Mouse (Mus musculus) hindbrain, embryonic 11.5 days (tissue): ENCODE measurements around the gene Polr1a. TPM values are rescaled to one million over a fixed set of nuclear protein-coding genes. Genes with fewer than 3 reads are reported as not detected.

Experiments used
- ATAC-seq: fragments of 200-750 bp; cut with Nextera tagmentation; 2 replicates; pipeline ENCODE4 v1.8.0; 2017; ENCODE audit warnings: mild to moderate bottlenecking, moderate TSS enrichment, moderate library complexity; ENCODE audit not compliant: low FRiP score
- DNase-seq: peaks from one replicate; pipeline ENCODE4 v3.0.0-alpha.2; 2015; ENCODE audit warnings: low spot score
- H3K27ac ChIP-seq: fragments of 300-500 bp; sonication (generic); 2 replicates; pipeline ENCODE4 v1.5.1; 2014; ENCODE audit warnings: mild to moderate bottlenecking, low read depth, low read length
- H3K27me3 ChIP-seq: fragments of 300-500 bp; sonication (generic); 2 replicates; pipeline ENCODE4 v1.6.1; 2014; ENCODE audit warnings: mild to moderate bottlenecking, low read length, moderate library complexity, mixed read lengths; ENCODE audit not compliant: control insufficient read depth, insufficient read depth
- H3K36me3 ChIP-seq: fragments of 300-500 bp; sonication (generic); 2 replicates; pipeline ENCODE4 v1.6.1; 2014; ENCODE audit warnings: mild to moderate bottlenecking, low read length, moderate library complexity, mixed read lengths; ENCODE audit not compliant: control insufficient read depth, insufficient read depth
- H3K4me1 ChIP-seq: fragments of 300-500 bp; sonication (generic); replicated peaks from 2 replicates; pipeline ENCODE4 v1.6.1; 2014; ENCODE audit warnings: low read length, mixed read lengths; ENCODE audit not compliant: control insufficient read depth, insufficient read depth
- H3K4me2 ChIP-seq: fragments of 300-500 bp; sonication (generic); replicated peaks from 2 replicates; pipeline ENCODE4 v1.6.1; 2014; ENCODE audit warnings: mild to moderate bottlenecking, low read depth, low read length
- H3K4me3 ChIP-seq: fragments of 300-500 bp; sonication (generic); 2 replicates; pipeline ENCODE4 v1.5.1; 2014; ENCODE audit warnings: low read depth, low read length
- H3K9ac ChIP-seq: fragments of 300-500 bp; sonication (generic); 2 replicates; pipeline ENCODE4 v1.6.1; 2014; ENCODE audit warnings: low read depth, low read length
- H3K9me3 ChIP-seq: fragments of 300-500 bp; sonication (generic); 2 replicates; pipeline ENCODE4 v1.6.1; 2016; ENCODE audit warnings: low read length; ENCODE audit not compliant: control insufficient read depth
- WGBS: fragments of 180-500 bp; shearing (Covaris S2); extraction: QIAGEN DNeasy Blood & Tissue Kit; methylation state at CpG from one replicate; pipeline ENCODE4 v1.1.7; 2014; 5-methylcytosine and 5-hydroxymethylcytosine counted together
- polyA plus RNA-seq: library from polyadenylated mRNA; unstranded; fragments of >200 nt; fragmentation: Nextera tagmentation; extraction: Ambion mirVana; gene quantifications from 2 replicates; pipeline ENCODE4 v1.2.1, GENCODE M21; 2014

The Polr1a gene
- polyA plus RNA-seq = 24.0 and 27.7 TPM in 2 replicates

GRCm38 (mm10) chr6:71908481-71909381 is at the start of gene Polr1a, which contains the start of gene Ptcd3:
Gene Polr1a, plus strand, starts transcription at chr6:71909053.
Gene Ptcd3, minus strand, starts transcription at chr6:71908750.
- DNase-seq (peak; percentile 95), ATAC-seq (peak; percentile 93)
- Histone ChIP-seq H3K27ac (no peak within 1 kb of the TSS), H3K4me2 (peak within 1 kb of the TSS; percentile 52), H3K9ac (peak within 1 kb of the TSS; percentile 71), H3K4me3 (peak within 1 kb of the TSS; percentile 72), H3K4me1 (no peaks in the 10 kb centered on the region), H3K27me3 (no peaks in the 10 kb centered on the region), H3K36me3 (no peaks in the 10 kb centered on the region), H3K9me3 (no peaks in the 10 kb centered on the region)
- under 1% methylated on average over 58 of the region's 58 CpGs for WGBS

- H3K9ac ChIP-seq = no peak overlapping the region
- H3K36me3 ChIP-seq = peaks cover 16% of the 10 kb centered on the region; the same call in 1 of the 2 replicates
- no peaks in the 10 kb centered on the region for H3K27me3 ChIP-seq
- H3K4me2 ChIP-seq = no peak overlapping the region
- H3K4me1 ChIP-seq = no peaks in the 10 kb centered on the region
- 94% methylated on average over 2 of the region's 2 CpGs for WGBS
- ATAC-seq = no peak
- no peak for DNase-seq
- H3K27ac ChIP-seq = no peak overlapping the region
- H3K4me3 ChIP-seq = no peak overlapping the region
- no peaks in the 10 kb centered on the region for H3K9me3 ChIP-seq
Measured at GRCm38 (mm10) chr6:71867751-71868150, 41.1 kb upstream of the Polr1a start.

GRCm38 (mm10) chr6:71868809-71869208 is 40.0 kb upstream of the Polr1a start:
- ATAC-seq = no peak
- Histone ChIP-seq H3K27me3 (no peaks in the 10 kb centered on the region), H3K27ac (no peak overlapping the region), H3K4me2 (no peak overlapping the region), H3K4me3 (no peak overlapping the region), H3K9ac (no peak overlapping the region), H3K9me3 (no peaks in the 10 kb centered on the region), H3K36me3 (peaks cover 11% of the 10 kb centered on the region; the same call in 1 of the 2 replicates), H3K4me1 (no peaks in the 10 kb centered on the region)
- DNase-seq = no peak
- WGBS = 95% methylated on average over 1 of the region's 1 CpGs

- Histone ChIP-seq H3K27me3 (no peaks in the 10 kb centered on the region), H3K4me2 (no peak overlapping the region), H3K4me3 (no peak overlapping the region), H3K9me3 (no peaks in the 10 kb centered on the region), H3K27ac (no peak overlapping the region), H3K36me3 (0 out of 2 replicates have a peak, but pooled peaks cover 4% of the 10 kb centered on the region), H3K4me1 (no peaks in the 10 kb centered on the region), H3K9ac (no peak overlapping the region)
- DNase-seq (no peak), ATAC-seq (no peak)
- WGBS = 94% methylated on average over 9 of the region's 9 CpGs
Measured at GRCm38 (mm10) chr6:71871396-71871795, 37.5 kb upstream of the Polr1a start.

GRCm38 (mm10) chr6:71877965-71878760 is 30.7 kb upstream of the Polr1a start:
- Histone ChIP-seq H3K4me2 (no peak overlapping the region), H3K4me3 (no peak overlapping the region), H3K27ac (no peak overlapping the region), H3K9me3 (no peaks in the 10 kb centered on the region), H3K27me3 (no peaks in the 10 kb centered on the region), H3K36me3 (0 out of 2 replicates have a peak, but pooled peaks cover 5% of the 10 kb centered on the region), H3K4me1 (no peaks in the 10 kb centered on the region), H3K9ac (no peak overlapping the region)
- DNase-seq (no peak), ATAC-seq (no peak)
- 96% methylated on average over 3 of the region's 3 CpGs for WGBS

- no peak for ATAC-seq
- no peak overlapping the region for H3K27ac ChIP-seq
- no peak for DNase-seq
- H3K9ac ChIP-seq = no peak overlapping the region
- WGBS = 93% methylated on average over 4 of the region's 4 CpGs
- no peak overlapping the region for H3K4me2 ChIP-seq
- peaks cover 19% of the 10 kb centered on the region for H3K36me3 ChIP-seq
- no peaks in the 10 kb centered on the region for H3K4me1 ChIP-seq
- H3K9me3 ChIP-seq = no peaks in the 10 kb centered on the region
- no peaks in the 10 kb centered on the region for H3K27me3 ChIP-seq
- no peak overlapping the region for H3K4me3 ChIP-seq
Measured at GRCm38 (mm10) chr6:71893263-71893662, 15.6 kb upstream of the Polr1a start.

- Histone ChIP-seq H3K9ac (peak overlapping the region; percentile 71), H3K27me3 (no peaks in the 10 kb centered on the region), H3K4me1 (no peaks in the 10 kb centered on the region), H3K27ac (no peak overlapping the region), H3K4me3 (peak overlapping the region; percentile 72), H3K9me3 (no peaks in the 10 kb centered on the region), H3K4me2 (peak overlapping the region; percentile 52), H3K36me3 (no peaks in the 10 kb centered on the region)
- WGBS = 6% methylated on average over 4 of the region's 4 CpGs
- ATAC-seq (no peak), DNase-seq (peak; percentile 17)
Measured at GRCm38 (mm10) chr6:71907702-71908235, 1.1 kb upstream of the Polr1a start.

- H3K27me3 ChIP-seq = no peaks in the 10 kb centered on the region
- peak; percentile 53 for ATAC-seq
- H3K36me3 ChIP-seq = no peaks in the 10 kb centered on the region
- H3K4me1 ChIP-seq = no peaks in the 10 kb centered on the region
- WGBS = 28% methylated on average over 10 of the region's 10 CpGs
- peak overlapping the region; percentile 72 for H3K4me3 ChIP-seq
- peak overlapping the region; percentile 29 for H3K4me2 ChIP-seq
- peak overlapping the region; percentile 71; the same call in 1 of the 2 replicates for H3K9ac ChIP-seq
- no peak for DNase-seq
- no peaks in the 10 kb centered on the region for H3K9me3 ChIP-seq
- H3K27ac ChIP-seq = no peak overlapping the region
Measured at GRCm38 (mm10) chr6:71909384-71909783, 531 bp downstream of the Polr1a start.
